Mouse (Mus musculus): Measurements from ENCODE around the gene Engase.

DNA sequence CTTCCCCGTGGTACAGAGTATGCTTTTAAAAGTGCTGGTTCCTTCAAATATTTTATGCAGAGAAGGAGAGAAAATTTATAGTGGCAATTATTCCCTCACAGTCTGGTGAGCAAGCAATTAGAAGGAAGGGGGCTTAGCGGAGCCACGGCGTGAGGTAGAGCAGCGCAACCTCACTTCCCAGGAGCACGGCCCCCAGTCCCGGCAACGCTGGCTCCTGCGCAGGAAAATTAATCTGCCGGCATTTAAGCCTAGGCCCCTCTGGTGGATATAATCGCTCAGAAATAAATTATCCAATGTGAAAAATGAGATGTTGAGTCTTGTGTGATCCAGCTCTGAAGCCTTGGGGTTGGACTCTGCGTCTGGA is 12.3 kb downstream of the Engase start:
- TF ChIP-seq CTCF (IDR thresholded peaks at IDR 0.05; ENCODE audit: control insufficient read depth, insufficient read depth, insufficient replicate concordance, low read depth, low read length) (no peak), POLR2A (IDR thresholded peaks at IDR 0.05; ENCODE audit: control insufficient read depth, low read depth, low read length) (no peak)

Measured in testis, adult 2 months (tissue).